Mouse (Mus musculus) ovary, postnatal 10 days (tissue): ENCODE measurements around the gene Sdad1.

ENCODE experiments used
- DNase-seq: peaks from one replicate; pipeline ENCODE4 v3.0.0; 2022; ENCODE audit warnings: low spot score

The Sdad1 gene

GRCm38 (mm10) chr5:92239333-92240232 is 70.7 kb downstream of the Sdad1 start:
- peak; percentile 18 for DNase-seq

DNA sequence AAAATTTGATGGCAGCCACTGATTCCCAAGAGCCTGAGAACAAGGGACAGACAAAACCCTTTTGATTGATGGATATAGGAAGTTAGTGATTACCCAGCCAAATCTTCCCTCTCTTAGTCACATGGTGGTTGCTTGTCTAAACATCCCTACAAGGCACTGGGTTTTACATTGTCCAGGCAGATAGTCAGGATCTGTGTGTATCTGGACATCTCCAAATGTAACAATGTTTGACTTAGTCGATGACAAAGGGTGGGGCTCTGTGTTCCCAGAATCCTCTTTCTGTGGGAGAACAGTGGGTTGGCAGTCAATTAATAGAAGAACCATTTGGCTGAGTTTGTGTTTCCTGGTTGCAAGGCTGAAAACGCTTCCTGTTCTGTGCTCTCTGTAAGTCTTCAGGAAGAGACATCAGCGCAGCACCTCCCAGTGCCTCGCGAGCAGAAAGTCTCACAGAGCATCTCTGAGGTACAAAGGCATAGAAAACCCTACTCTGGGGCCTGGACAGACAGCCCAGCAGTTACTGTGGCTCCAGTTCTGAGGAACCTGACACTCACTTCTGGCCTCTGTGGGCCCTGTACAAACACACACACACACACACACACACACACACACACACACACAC is 75.2 kb downstream of the Sdad1 start:
- DNase-seq = no peak
